Mouse (Mus musculus): ENCODE results near the gene Sgcd.

The Sgcd gene

DNA sequence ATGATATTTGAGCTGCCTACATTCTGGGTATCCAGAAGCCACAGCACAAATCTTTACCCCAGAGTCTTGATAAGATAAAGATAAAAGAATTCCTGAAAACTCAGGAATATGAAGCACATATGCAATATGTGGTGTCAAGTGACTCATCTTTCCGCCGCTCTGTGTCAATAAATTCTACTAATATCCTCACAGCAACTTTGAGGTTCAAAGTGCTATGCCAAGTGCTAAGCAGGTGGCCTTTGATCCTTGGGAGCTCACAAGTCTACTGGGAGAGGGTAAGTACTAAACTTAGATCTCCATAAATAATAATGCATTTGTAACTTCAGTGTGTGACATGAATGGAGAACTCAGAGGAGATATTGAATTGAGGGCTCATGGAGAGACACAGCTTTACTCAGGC is 848.9 kb downstream of the Sgcd start:
- no peak for DNase-seq (ENCODE audit: low read depth, low spot score)

GRCm38 (mm10) chr11:47139271-47139670 is 849.5 kb downstream of the Sgcd start:
- no peak for DNase-seq (ENCODE audit: low read depth, low spot score)

DNA sequence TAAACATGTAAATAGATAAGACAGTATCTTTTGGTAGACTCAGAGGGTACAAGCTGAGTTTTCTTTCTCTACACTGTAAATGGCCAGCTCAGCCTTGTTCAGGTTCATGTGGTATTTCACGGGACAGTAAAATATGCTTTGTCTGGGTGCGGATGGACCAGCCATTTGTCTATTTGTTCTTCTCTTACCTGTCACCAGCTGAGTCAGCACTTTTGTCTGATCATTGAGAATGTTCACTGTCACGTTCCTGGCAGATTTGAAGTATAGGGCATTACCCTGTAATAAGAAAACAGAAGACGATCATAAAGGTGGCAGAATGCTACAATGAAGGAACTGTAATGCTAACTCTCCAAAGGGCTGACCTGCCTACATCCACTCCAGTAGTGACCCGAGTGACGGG is 856.4 kb downstream of the Sgcd start:
- DNase-seq (ENCODE audit: low read depth, low spot score) = no peak

DNA sequence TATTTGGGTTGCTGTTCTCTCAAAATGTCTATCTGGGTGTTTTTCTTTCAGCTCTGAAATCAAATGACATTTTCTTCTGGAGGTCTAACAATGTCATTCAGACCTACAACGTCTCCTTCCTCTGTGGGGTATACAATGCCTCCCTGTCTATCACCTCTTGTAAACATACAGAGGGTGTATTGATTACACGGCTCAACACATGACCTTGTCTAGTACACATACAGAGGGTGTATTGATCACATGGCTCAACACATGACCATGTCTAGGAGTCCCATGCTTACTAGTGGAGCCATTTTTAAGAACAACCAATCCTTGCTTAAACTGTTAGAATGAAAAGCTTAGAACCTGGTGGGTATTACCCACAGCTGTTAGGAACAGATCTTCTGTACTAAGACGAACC is 858.3 kb downstream of the Sgcd start:
- no peak for DNase-seq (ENCODE audit: low read depth, low spot score)

GRCm38 (mm10) chr11:47129992-47130391 is 858.8 kb downstream of the Sgcd start:
- no peak for DNase-seq (ENCODE audit: low read depth, low spot score)

GRCm38 (mm10) chr11:47129166-47129565 is 859.6 kb downstream of the Sgcd start:
- no peak for DNase-seq (ENCODE audit: low read depth, low spot score)

GRCm38 (mm10) chr11:47128331-47128730 is 860.4 kb downstream of the Sgcd start:
- DNase-seq (ENCODE audit: low read depth, low spot score) = no peak

DNA sequence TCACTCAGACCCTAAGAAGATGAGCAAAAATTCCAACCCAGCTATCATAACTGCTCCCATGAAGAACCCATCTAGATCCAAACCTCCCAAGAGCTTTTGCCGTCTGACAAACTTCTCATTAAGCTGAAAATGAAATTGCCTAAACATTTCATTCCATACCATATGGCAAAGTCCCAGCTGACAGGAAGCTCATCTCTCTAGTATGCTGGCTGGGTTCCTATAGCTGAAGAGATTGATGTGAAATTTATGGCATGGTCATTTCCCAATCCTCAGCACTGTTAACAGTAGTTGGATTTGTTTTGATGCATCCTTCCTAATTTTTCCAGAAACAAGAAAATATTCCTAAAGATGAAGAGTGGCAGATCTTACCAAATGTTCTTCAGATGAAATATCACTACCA is 867.9 kb downstream of the Sgcd start:
- no peak for DNase-seq (ENCODE audit: low read depth, low spot score)

DNA sequence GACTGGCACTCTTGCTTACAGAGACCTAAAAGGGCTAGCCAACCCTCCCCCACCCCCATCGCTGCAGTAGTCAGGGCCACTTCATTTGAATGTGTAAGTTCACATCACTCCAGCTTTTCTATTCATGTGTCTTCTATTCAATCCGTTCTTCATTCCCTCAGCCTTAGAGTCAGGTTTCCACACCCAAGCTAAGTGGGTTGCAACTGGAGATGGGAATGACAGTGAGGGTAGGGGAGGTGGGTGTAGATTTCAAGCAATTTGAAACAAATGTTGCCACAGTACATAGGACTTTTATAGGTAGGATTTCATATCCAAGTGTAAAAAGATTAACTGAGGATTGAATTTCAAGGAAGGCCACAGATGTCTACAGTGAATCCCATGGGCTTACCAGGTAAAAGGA is 870.9 kb downstream of the Sgcd start:
- DNase-seq (ENCODE audit: low read depth, low spot score) = no peak

GRCm38 (mm10) chr11:47114366-47114765 is 874.4 kb downstream of the Sgcd start:
- DNase-seq (ENCODE audit: low read depth, low spot score) = no peak

DNA sequence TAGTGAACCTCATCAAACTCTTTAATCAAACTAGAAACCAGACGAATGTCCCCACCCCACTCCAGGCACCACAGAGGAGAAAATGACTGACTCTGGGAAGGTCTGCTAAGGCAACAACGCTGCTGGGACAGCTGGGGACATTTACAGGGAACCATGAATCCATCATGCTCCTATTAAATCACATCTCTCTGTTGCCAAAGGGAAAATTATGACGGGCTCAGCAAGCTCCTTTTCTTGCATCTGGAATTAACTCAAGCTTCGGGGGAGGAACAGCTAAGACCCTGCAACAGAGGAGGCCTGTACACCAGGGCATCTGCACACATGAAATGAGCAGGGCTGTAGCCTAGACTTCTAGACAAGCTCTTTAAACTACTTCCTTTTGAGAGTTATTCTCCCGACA is 875.7 kb downstream of the Sgcd start:
- DNase-seq (ENCODE audit: low read depth, low spot score) = no peak

DNA sequence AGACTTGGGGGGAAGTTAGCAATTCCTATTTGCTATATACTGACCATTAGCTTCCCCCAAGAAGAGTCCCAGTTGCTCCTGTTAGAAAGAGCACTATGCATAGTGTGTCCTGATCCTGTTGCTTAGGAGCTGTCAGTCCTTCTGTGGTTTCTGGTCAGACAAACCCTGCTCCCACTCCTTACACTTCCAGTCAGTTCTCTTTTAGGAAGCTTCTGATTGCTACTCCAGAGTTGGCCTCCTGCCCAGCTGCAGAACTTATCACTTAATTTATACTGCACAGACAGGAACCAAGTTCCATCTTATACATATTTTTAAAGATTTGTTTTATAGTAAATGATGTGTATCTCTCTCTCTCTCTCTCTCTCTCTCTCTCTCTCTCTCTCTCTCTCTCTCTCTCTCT is 878.5 kb downstream of the Sgcd start:
- DNase-seq (ENCODE audit: low read depth, low spot score) = no peak

- no peak for DNase-seq (ENCODE audit: low read depth, low spot score)
Observed at GRCm38 (mm10) chr11:47107661-47108060, 881.1 kb downstream of the Sgcd start.

GRCm38 (mm10) chr11:47093296-47093912 is 895.4 kb downstream of the Sgcd start:
- DNase-seq (ENCODE audit: low read depth, low spot score) = no peak

- no peak for DNase-seq (ENCODE audit: low read depth, low spot score)
Observed at GRCm38 (mm10) chr11:47082517-47082916, 906.3 kb downstream of the Sgcd start.

DNA sequence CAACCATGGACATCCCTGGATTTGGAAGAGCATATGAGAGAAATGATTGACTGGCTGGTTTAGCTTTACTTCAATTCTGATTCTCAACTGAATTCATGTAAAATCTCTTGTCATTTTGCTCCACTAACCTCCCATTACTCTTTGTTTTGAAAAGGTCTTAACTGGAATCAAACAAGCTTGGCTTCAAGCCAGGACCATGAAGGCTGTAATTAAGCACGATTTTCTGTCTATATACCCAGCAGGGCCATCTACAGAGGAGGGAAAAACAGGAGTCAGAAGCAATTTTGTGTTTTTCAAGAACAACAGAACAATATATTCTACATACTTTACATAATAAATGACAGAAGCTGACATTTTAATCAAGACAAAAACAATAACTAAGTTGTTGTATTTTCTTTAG is 915.2 kb downstream of the Sgcd start:
- DNase-seq (ENCODE audit: low read depth, low spot score) = no peak

DNA sequence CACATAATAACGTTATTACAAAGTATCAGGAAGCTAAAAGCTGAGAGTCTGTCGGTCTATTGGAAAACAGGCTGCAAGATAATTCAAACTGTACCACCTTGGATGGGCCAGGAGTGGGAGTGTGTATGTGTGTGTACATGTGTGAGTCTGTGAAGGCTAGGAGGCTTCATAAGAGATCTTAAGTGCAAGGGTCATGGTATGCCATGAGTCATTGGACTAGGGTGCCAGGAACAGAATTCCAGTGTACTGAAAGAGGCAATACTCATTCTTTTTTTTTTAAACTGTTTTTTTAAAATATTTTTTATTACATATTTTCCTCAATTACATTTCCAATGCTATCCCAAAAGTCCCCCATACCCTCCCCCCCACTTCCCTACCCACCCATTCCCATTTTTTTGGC is 917.6 kb downstream of the Sgcd start:
- DNase-seq (ENCODE audit: low read depth, low spot score) = no peak

DNA sequence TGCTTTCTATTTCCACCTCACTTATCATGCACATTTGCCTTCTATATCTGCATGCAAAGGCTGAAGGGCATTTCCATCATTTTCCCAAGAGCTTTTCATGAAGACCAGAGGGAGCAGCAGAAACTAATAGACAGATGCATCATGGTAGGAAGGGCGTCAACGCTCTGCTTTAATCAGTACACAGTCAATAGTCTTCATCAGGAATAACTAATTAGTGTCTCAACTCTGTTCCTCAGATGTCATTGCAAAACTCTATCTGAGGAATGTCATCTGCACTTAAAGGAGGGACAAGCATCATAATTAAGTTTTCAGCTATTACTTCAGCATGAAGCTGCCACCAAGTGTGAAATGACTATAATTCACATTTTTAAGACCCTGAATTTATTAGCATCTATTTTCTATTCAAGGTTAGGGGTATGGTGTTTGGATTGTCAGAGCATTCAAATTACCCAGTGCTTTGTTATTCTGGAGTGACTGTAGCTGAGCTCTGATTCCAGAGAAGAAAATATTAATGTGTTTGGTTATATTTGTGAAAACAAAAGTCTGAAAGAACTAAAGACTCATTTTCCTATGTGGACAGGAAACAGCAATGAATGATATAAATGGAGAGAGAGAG is 918.9 kb downstream of the Sgcd start:
- no peak for DNase-seq (ENCODE audit: low read depth, low spot score)

DNA sequence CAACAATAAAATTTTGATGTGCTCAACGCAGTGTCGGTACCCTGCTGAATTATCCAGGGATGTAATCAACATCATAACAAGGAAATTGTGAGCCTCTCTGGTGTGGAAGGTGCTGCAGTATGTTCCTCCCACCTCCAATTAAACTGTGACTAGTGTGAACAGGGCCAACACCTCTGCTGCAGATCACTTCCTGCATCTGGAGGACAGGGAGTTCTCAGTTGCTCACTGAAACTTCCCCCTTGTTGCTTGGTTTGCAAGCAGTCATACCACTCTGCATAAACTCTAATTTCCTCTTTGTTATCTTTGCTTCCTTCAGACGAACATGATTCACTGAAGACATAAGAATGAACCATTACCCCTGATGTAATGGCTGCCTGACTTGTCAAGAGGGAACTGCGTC is 925.1 kb downstream of the Sgcd start:
- no peak for DNase-seq (ENCODE audit: low read depth, low spot score)

DNA sequence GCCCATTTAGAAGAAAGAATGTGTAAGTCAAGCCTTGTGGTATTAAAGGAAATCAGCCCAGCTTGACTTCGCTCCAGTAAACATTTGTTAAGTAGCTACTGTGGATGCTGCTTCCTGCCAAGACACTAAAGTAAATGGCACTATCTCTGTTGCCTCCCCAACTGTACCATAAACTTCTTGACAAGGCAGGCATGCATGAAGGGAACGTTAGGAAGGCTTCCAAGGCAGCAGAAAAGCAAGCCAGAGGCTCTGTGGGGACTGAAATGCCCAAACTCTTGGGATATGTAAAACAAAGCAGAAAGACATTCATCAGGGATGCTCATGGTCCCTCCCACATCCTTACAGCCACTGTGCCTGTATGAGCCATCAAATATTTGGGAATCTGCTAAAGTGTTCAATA is 938.4 kb downstream of the Sgcd start:
- no peak for DNase-seq (ENCODE audit: low read depth, low spot score)

DNA sequence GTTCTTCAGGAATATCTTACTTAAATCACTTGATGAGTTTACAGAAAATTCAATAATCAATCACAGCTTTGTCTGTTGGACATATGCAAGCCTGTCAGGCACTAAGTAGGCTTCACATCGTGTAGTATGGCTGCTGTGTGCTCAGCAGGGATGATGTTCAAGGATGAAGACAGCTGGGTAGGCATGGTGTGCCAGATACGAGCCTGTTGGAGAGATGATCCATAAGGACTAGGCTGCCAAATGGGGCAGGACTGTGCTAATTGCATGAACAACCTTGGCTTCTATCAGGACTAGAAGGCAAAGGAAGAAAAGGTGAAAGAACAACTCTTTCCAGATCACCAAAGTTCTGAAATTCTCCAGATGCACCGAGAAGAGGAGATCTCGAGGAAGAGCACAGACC is 939.0 kb downstream of the Sgcd start:
- no peak for DNase-seq (ENCODE audit: low read depth, low spot score)

GRCm38 (mm10) chr11:47032318-47032717 is 956.5 kb downstream of the Sgcd start:
- no peak for DNase-seq (ENCODE audit: low read depth, low spot score)

DNA sequence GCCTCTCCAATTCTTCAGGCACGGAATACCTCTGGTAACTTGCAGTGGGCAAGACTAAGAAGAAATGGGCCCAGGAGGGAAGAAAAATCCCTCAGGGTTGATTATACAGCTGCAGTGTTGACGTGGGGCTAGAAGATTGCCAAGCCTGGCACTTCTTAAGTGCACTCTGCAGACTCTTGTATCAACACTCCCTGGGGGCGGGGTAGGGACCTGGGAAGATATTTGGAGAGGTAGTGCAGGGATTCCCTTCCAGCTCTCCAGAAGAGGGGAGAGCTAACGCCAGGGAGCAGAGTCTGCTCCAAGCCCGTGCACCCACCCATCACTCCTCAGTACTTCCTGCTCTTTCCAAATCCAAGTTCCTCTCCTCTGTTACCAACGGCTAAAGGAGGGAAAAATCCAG is 967.9 kb downstream of the Sgcd start:
- DNase-seq (ENCODE audit: low read depth, low spot score) = no peak

GRCm38 (mm10) chr11:47018139-47018538 is 970.6 kb downstream of the Sgcd start:
- DNase-seq (ENCODE audit: low read depth, low spot score) = no peak
